Mouse (Mus musculus): ENCODE results near the gene Qpctl. TPM values are rescaled to one million over a fixed set of nuclear protein-coding genes. Genes with fewer than 3 reads are reported as not detected.
A peak's percentile ranks its signal among the peaks of the same experiment; 100 is the strongest.

The Qpctl gene
- polyA plus RNA-seq, 1 experiment from 2014 or later = 6.4 TPM

GRCm38 (mm10) chr7:19170142-19170541 is 21.1 kb upstream of the Qpctl start:
- Histone ChIP-seq H3K4me3 (ENCODE audit: low read depth, low read length) (no peak overlapping the region), H3K27me3 (ENCODE audit: control insufficient read depth, insufficient read depth, low read length) (peaks cover 4% of the 10 kb centered on the region), H3K9ac (ENCODE audit: low read depth, low read length) (peak overlapping the region; percentile 56), H3K36me3 (ENCODE audit: control insufficient read depth, insufficient read depth, low read length) (no peaks in the 10 kb centered on the region), H3K4me2 (peak overlapping the region; percentile 20), H3K27ac (ENCODE audit: low read depth, low read length) (peak overlapping the region; percentile 95), H3K9me3 (replicated peaks; ENCODE audit: control insufficient read depth, low read length) (no peaks in the 10 kb centered on the region), H3K4me1 (ENCODE audit: control insufficient read depth, insufficient read depth, low read length) (peaks cover 48% of the 10 kb centered on the region)
- 16% methylated on average over 8 of the region's 8 CpGs for WGBS (ENCODE audit: insufficient replicate concordance)
- peak; percentile 66 for ATAC-seq (replicated peaks; ENCODE audit: insufficient number of reproducible peaks, low FRiP score, low TSS enrichment)

- Histone ChIP-seq H3K4me2 (no peak overlapping the region), H3K4me1 (ENCODE audit: control insufficient read depth, insufficient read depth, low read length) (peaks cover 54% of the 10 kb centered on the region), H3K27ac (ENCODE audit: low read depth, low read length) (peak overlapping the region; percentile 95), H3K4me3 (ENCODE audit: low read depth, low read length) (no peak overlapping the region), H3K9me3 (replicated peaks; ENCODE audit: control insufficient read depth, low read length) (no peaks in the 10 kb centered on the region), H3K36me3 (ENCODE audit: control insufficient read depth, insufficient read depth, low read length) (no peaks in the 10 kb centered on the region), H3K9ac (ENCODE audit: low read depth, low read length) (no peak overlapping the region), H3K27me3 (ENCODE audit: control insufficient read depth, insufficient read depth, low read length) (no peaks in the 10 kb centered on the region)
- ATAC-seq (replicated peaks; ENCODE audit: insufficient number of reproducible peaks, low FRiP score, low TSS enrichment) = no peak
- WGBS (ENCODE audit: insufficient replicate concordance) = 62% methylated on average over 10 of the region's 10 CpGs
These were observed 20.4 kb upstream of the Qpctl start for GRCm38 (mm10) chr7:19169506-19169905.

- no peaks in the 10 kb centered on the region for H3K36me3 ChIP-seq (ENCODE audit: control insufficient read depth, insufficient read depth, low read length)
- H3K9ac ChIP-seq (ENCODE audit: low read depth, low read length) = no peak overlapping the region
- H3K4me1 ChIP-seq (ENCODE audit: control insufficient read depth, insufficient read depth, low read length) = peaks cover 51% of the 10 kb centered on the region
- H3K4me2 ChIP-seq = no peak overlapping the region
- WGBS (ENCODE audit: insufficient replicate concordance) = 87% methylated on average over 3 of the region's 3 CpGs
- no peak overlapping the region for H3K4me3 ChIP-seq (ENCODE audit: low read depth, low read length)
- ATAC-seq (replicated peaks; ENCODE audit: insufficient number of reproducible peaks, low FRiP score, low TSS enrichment) = no peak
- H3K27me3 ChIP-seq (ENCODE audit: control insufficient read depth, insufficient read depth, low read length) = peaks cover 6% of the 10 kb centered on the region
- H3K9me3 ChIP-seq (replicated peaks; ENCODE audit: control insufficient read depth, low read length) = no peaks in the 10 kb centered on the region
- 0 out of 2 replicates have a peak overlapping the region, but pooled peaks have one; percentile 10 for H3K27ac ChIP-seq (ENCODE audit: low read depth, low read length)
These were observed 17.9 kb upstream of the Qpctl start for GRCm38 (mm10) chr7:19166990-19167389.

GRCm38 (mm10) chr7:19165656-19166423 is 16.7 kb upstream of the Qpctl start, which contains the start of gene Gipr:
TSS of gene Gipr (minus strand) at chr7:19166127.
- ATAC-seq (replicated peaks; ENCODE audit: insufficient number of reproducible peaks, low FRiP score, low TSS enrichment) = no peak; the same call in 1 of the 2 replicates

GRCm38 (mm10) chr7:19164978-19165377 is 15.9 kb upstream of the Qpctl start:
- ATAC-seq (replicated peaks; ENCODE audit: insufficient number of reproducible peaks, low FRiP score, low TSS enrichment) = no peak
- no peaks in the 10 kb centered on the region for H3K36me3 ChIP-seq (ENCODE audit: control insufficient read depth, insufficient read depth, low read length)
- no peak overlapping the region for H3K27ac ChIP-seq (ENCODE audit: low read depth, low read length)
- under 1% methylated on average over 13 of the region's 13 CpGs for WGBS (ENCODE audit: insufficient replicate concordance)
- H3K4me1 ChIP-seq (ENCODE audit: control insufficient read depth, insufficient read depth, low read length) = peaks cover 40% of the 10 kb centered on the region
- H3K9ac ChIP-seq (ENCODE audit: low read depth, low read length) = no peak overlapping the region
- H3K4me3 ChIP-seq (ENCODE audit: low read depth, low read length) = peak overlapping the region; percentile 5; the same call in 1 of the 2 replicates
- H3K4me2 ChIP-seq = peak overlapping the region; percentile 56
- no peaks in the 10 kb centered on the region for H3K9me3 ChIP-seq (replicated peaks; ENCODE audit: control insufficient read depth, low read length)
- H3K27me3 ChIP-seq (ENCODE audit: control insufficient read depth, insufficient read depth, low read length) = peaks cover 6% of the 10 kb centered on the region

More at GRCm38 (mm10) chr7:19165656-19166423, 16.7 kb upstream of the Qpctl start, which contains the start of gene Gipr:
- peak within 1 kb of the TSS; percentile 28 for H3K4me3 ChIP-seq (ENCODE audit: low read depth, low read length)
- peaks cover 6% of the 10 kb centered on the region for H3K27me3 ChIP-seq (ENCODE audit: control insufficient read depth, insufficient read depth, low read length)
- no peaks in the 10 kb centered on the region for H3K36me3 ChIP-seq (ENCODE audit: control insufficient read depth, insufficient read depth, low read length)
- WGBS (ENCODE audit: insufficient replicate concordance) = 10% methylated on average over 14 of the region's 14 CpGs
- H3K4me1 ChIP-seq (ENCODE audit: control insufficient read depth, insufficient read depth, low read length) = peaks cover 44% of the 10 kb centered on the region
- no peaks in the 10 kb centered on the region for H3K9me3 ChIP-seq (replicated peaks; ENCODE audit: control insufficient read depth, low read length)
- peak within 1 kb of the TSS; percentile 79 for H3K27ac ChIP-seq (ENCODE audit: low read depth, low read length)
- H3K9ac ChIP-seq (ENCODE audit: low read depth, low read length) = peak within 1 kb of the TSS; percentile 61; the same call in 1 of the 2 replicates
- peak within 1 kb of the TSS; percentile 56 for H3K4me2 ChIP-seq

- 0% methylated on average over 6 of the region's 6 CpGs for WGBS (ENCODE audit: insufficient replicate concordance)
- H3K4me3 ChIP-seq (ENCODE audit: low read depth, low read length) = peak overlapping the region; percentile 5; the same call in 1 of the 2 replicates
- peaks cover 12% of the 10 kb centered on the region for H3K27me3 ChIP-seq (ENCODE audit: control insufficient read depth, insufficient read depth, low read length)
These were observed 15.1 kb upstream of the Qpctl start for GRCm38 (mm10) chr7:19164189-19164588.

GRCm38 (mm10) chr7:19163752-19164151 is 14.7 kb upstream of the Qpctl start:
- peaks cover 39% of the 10 kb centered on the region for H3K4me1 ChIP-seq (ENCODE audit: control insufficient read depth, insufficient read depth, low read length)
- H3K4me3 ChIP-seq (ENCODE audit: low read depth, low read length) = no peak overlapping the region

More at GRCm38 (mm10) chr7:19164189-19164588, 15.1 kb upstream of the Qpctl start:
- Histone ChIP-seq H3K36me3 (ENCODE audit: control insufficient read depth, insufficient read depth, low read length) (no peaks in the 10 kb centered on the region), H3K9ac (ENCODE audit: low read depth, low read length) (0 out of 2 replicates have a peak overlapping the region, but pooled peaks have one; percentile 10), H3K4me2 (peak overlapping the region; percentile 56), H3K27ac (ENCODE audit: low read depth, low read length) (no peak overlapping the region), H3K4me1 (ENCODE audit: control insufficient read depth, insufficient read depth, low read length) (peaks cover 39% of the 10 kb centered on the region), H3K9me3 (replicated peaks; ENCODE audit: control insufficient read depth, low read length) (no peaks in the 10 kb centered on the region)
- no peak for ATAC-seq (replicated peaks; ENCODE audit: insufficient number of reproducible peaks, low FRiP score, low TSS enrichment)

GRCm38 (mm10) chr7:19162928-19163327 is 13.8 kb upstream of the Qpctl start:
- Histone ChIP-seq H3K4me1 (ENCODE audit: control insufficient read depth, insufficient read depth, low read length) (peaks cover 33% of the 10 kb centered on the region), H3K27ac (ENCODE audit: low read depth, low read length) (no peak overlapping the region), H3K9ac (ENCODE audit: low read depth, low read length) (no peak overlapping the region), H3K27me3 (ENCODE audit: control insufficient read depth, insufficient read depth, low read length) (peaks cover 17% of the 10 kb centered on the region), H3K36me3 (ENCODE audit: control insufficient read depth, insufficient read depth, low read length) (no peaks in the 10 kb centered on the region), H3K4me2 (no peak overlapping the region), H3K4me3 (ENCODE audit: low read depth, low read length) (no peak overlapping the region), H3K9me3 (replicated peaks; ENCODE audit: control insufficient read depth, low read length) (no peaks in the 10 kb centered on the region)
- no peak for ATAC-seq (replicated peaks; ENCODE audit: insufficient number of reproducible peaks, low FRiP score, low TSS enrichment)
- 72% methylated on average over 7 of the region's 7 CpGs for WGBS (ENCODE audit: insufficient replicate concordance)

More at GRCm38 (mm10) chr7:19163752-19164151, 14.7 kb upstream of the Qpctl start:
- Histone ChIP-seq H3K36me3 (ENCODE audit: control insufficient read depth, insufficient read depth, low read length) (no peaks in the 10 kb centered on the region), H3K4me2 (peak overlapping the region; percentile 56), H3K27me3 (ENCODE audit: control insufficient read depth, insufficient read depth, low read length) (peaks cover 14% of the 10 kb centered on the region), H3K9me3 (replicated peaks; ENCODE audit: control insufficient read depth, low read length) (no peaks in the 10 kb centered on the region), H3K27ac (ENCODE audit: low read depth, low read length) (no peak overlapping the region), H3K9ac (ENCODE audit: low read depth, low read length) (no peak overlapping the region)
- 24% methylated on average over 12 of the region's 12 CpGs for WGBS (ENCODE audit: insufficient replicate concordance)
- ATAC-seq (replicated peaks; ENCODE audit: insufficient number of reproducible peaks, low FRiP score, low TSS enrichment) = no peak

Data from heart, embryonic 11.5 days (tissue).